Mouse (Mus musculus) cerebellum, postnatal 25 days (tissue): ENCODE results near the gene Pate3.
"Not testable (repeated sequence)": the region's sequence is repeated elsewhere in the genome, so short reads cannot be mapped to it uniquely, and the experiment has no call there.

ENCODE experiments used
- DNase-seq, 2 experiments: peaks; one replicate each; pipeline ENCODE4 v3.0.0; 2021; ENCODE audit warnings: mixed read lengths in 2 of 2

Gene Pate3

GRCm38 (mm10) chr9:35648102-35648501, at the start of gene Pate3:
TSS of gene Pate3 (minus strand) at chr9:35648202.
- no peak for DNase-seq

- no peak for DNase-seq
These were observed 43.9 kb upstream of the Pate3 start for GRCm38 (mm10) chr9:35691924-35692323.

- DNase-seq = no peak
These were observed 39.0 kb upstream of the Pate3 start, which contains the start of gene Pate1 for GRCm38 (mm10) chr9:35687013-35687412. TSS of gene Pate1 (minus strand) at chr9:35687390.

GRCm38 (mm10) chr9:35673557-35673956, 25.6 kb upstream of the Pate3 start:
- DNase-seq = no peak

GRCm38 (mm10) chr9:35632981-35633380, 15.0 kb downstream of the Pate3 start:
- no peak for DNase-seq

- not testable (repeated sequence) for DNase-seq
These were observed 31.2 kb downstream of the Pate3 start for GRCm38 (mm10) chr9:35616784-35617183.

- no peak for DNase-seq
These were observed 34.0 kb downstream of the Pate3 start for GRCm38 (mm10) chr9:35614005-35614404.

GRCm38 (mm10) chr9:35611841-35612240, 36.2 kb downstream of the Pate3 start, which contains the start of gene Pate4:
TSS of gene Pate4 (minus strand) at chr9:35611941.
- no peak for DNase-seq

GRCm38 (mm10) chr9:35607647-35608405, 40.2 kb downstream of the Pate3 start:
- DNase-seq = no peak
